Mouse (Mus musculus) embryonic fibroblast, embryonic 13.5 days (primary cell): Measurements from ENCODE around the gene Espl1.

Experiments
- CTCF ChIP-seq: IDR thresholded peaks from 2 replicates; pipeline ENCODE4 v1.5.1; 2011; ENCODE audit warnings: mild to moderate bottlenecking, control low read depth, low read length, moderate library complexity, borderline replicate concordance; ENCODE audit not compliant: insufficient read depth
- POLR2A ChIP-seq: IDR thresholded peaks from 2 replicates; pipeline ENCODE4 v1.6.1; 2011; ENCODE audit warnings: low read depth, mild to moderate bottlenecking, control low read depth, low read length, moderate library complexity

GRCm38 (mm10) chr15:102246866-102247251 lies 49.2 kb upstream of the Espl1 start:
- TF ChIP-seq CTCF (no peak), POLR2A (peak; percentile 49; the same call in 1 of the 2 replicates)
